Mouse (Mus musculus): ENCODE data around the gene Zkscan16. TPM values are rescaled to one million over a fixed set of nuclear protein-coding genes. Genes with fewer than 3 reads are reported as not detected.

Gene Zkscan16
- polyA plus RNA-seq, 1 experiment, result not detected

DNA sequence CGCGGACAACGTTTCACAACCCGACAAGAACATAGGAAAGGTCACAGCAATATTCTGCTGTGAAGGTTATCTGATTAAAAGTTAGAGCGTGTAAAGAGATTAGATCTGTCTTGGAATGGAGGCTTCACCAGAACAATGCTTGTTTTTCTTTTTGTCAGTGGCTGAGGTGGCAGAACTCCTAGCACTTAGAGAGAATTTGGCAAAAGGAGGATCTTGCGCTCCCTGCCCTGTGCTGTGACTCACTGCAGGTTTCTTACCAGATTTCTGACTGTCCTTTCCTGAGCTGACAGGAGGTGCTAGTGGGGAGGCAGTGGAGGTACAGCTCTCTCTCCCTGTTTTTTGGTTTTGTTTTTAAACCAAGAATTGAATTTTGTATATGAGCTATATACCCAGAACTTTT, 63.6 kb downstream of the Zkscan16 start:
- no peak for TF ChIP-seq GATA1 (IDR thresholded peaks at IDR 0.05; ENCODE audit: low read length)

Other genes with a start within 250 kb of the Zkscan16 start
- not detected in 2 replicates for gene Olfr267, start 155.9 kb upstream of the Zkscan16 start, polyA plus RNA-seq (2012)
- 35.0 and 44.5 TPM in 2 replicates for gene Ecpas, start 30.9 kb upstream of the Zkscan16 start, polyA plus RNA-seq (2012)
- 0.06 and 0.24 TPM in 2 replicates for gene Ptgr1, start 43.5 kb downstream of the Zkscan16 start, polyA plus RNA-seq (2012)
- 3.8 and 6.5 TPM in 2 replicates for gene Dnajc25, start 51.4 kb downstream of the Zkscan16 start, polyA plus RNA-seq (2012)
- gene Gm20503, start 59.6 kb downstream of the Zkscan16 start, polyA plus RNA-seq (2012), result not detected in 2 replicates
- 17.3 and 20.9 TPM in 2 replicates for gene Gng10, start 91.5 kb downstream of the Zkscan16 start, polyA plus RNA-seq (2012)
- gene AI481877, start 195.4 kb downstream of the Zkscan16 start, polyA plus RNA-seq (2012), result not detected in 2 replicates
- 90.3 and 143 TPM in 2 replicates for gene Ugcg, start 245.6 kb downstream of the Zkscan16 start, polyA plus RNA-seq (2012)

All from G1E-ER4 (cell line).